Mouse (Mus musculus) layer of hippocampus, adult 9-11 months (tissue): ENCODE results near the gene Slc25a43.

Experiments
- DNase-seq: peaks from one replicate; pipeline ENCODE4 v3.0.0; 2022

Slc25a43 gene

GRCm38 (mm10) chrX:36825032-36825431 is 81.6 kb downstream of the Slc25a43 start:
- no peak for DNase-seq
